Mouse (Mus musculus): ENCODE results near the gene Nt5c3b. TPM values are rescaled to one million over a fixed set of nuclear protein-coding genes. Genes with fewer than 3 reads are reported as not detected.

Nt5c3b gene
- polyA plus RNA-seq, 1 experiment from 2014 or later = 70.4 TPM

DNA sequence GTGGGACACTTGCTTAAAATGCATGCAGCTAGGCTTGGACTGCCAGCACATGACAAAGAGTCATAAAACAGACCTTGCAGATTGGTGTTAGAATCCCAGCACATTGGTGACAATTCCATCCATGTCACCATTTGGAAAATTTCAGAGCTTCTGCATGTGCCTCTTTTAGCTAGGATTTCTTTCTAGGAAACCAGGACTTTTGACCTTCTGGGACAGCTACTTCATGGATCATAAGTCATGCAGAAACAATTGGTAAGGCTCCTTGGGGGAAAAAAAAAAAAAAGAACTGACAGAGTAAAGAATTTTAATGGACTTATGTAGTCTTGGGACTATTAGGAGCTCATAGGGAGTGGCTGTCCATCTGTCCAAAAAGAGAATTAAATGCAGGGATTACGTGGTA, 3.7 kb downstream of the Nt5c3b start:
- H3K9ac ChIP-seq (ENCODE audit: low read depth, low read length) = no peak overlapping the region
- WGBS = 90% methylated on average over 1 of the region's 1 CpGs
- DNase-seq (ENCODE audit: low spot score) (no peak), ATAC-seq (replicated peaks; ENCODE audit: low FRiP score) (no peak)
- no peaks in the 10 kb centered on the region for H3K27me3 ChIP-seq (replicated peaks; ENCODE audit: control insufficient read depth, insufficient read depth, low read length)
- H3K4me2 ChIP-seq = no peak overlapping the region
- H3K4me1 ChIP-seq (replicated peaks; ENCODE audit: control insufficient read depth, insufficient read depth, low read length) = peaks cover 11% of the 10 kb centered on the region
- no peaks in the 10 kb centered on the region for H3K9me3 ChIP-seq (ENCODE audit: control insufficient read depth, low read length)
- H3K4me3 ChIP-seq (ENCODE audit: low read depth, low read length) = no peak overlapping the region
- peaks cover 13% of the 10 kb centered on the region for H3K36me3 ChIP-seq (ENCODE audit: control insufficient read depth, insufficient read depth, low read length)
- no peak overlapping the region for H3K27ac ChIP-seq (ENCODE audit: low read depth, low read length)

GRCm38 (mm10) chr11:100435678-100436246, 5.8 kb downstream of the Nt5c3b start:
- no peak overlapping the region for H3K9ac ChIP-seq (ENCODE audit: low read depth, low read length)
- H3K9me3 ChIP-seq (ENCODE audit: control insufficient read depth, low read length) = no peaks in the 10 kb centered on the region
- H3K4me3 ChIP-seq (ENCODE audit: low read depth, low read length) = no peak overlapping the region
- no peak for ATAC-seq (replicated peaks; ENCODE audit: low FRiP score)
- DNase-seq (ENCODE audit: low spot score) = no peak
- H3K4me2 ChIP-seq = no peak overlapping the region
- WGBS = 84% methylated on average over 9 of the region's 9 CpGs
- H3K27me3 ChIP-seq (replicated peaks; ENCODE audit: control insufficient read depth, insufficient read depth, low read length) = no peaks in the 10 kb centered on the region
- H3K4me1 ChIP-seq (replicated peaks; ENCODE audit: control insufficient read depth, insufficient read depth, low read length) = peaks cover 8% of the 10 kb centered on the region
- peaks cover 16% of the 10 kb centered on the region for H3K36me3 ChIP-seq (ENCODE audit: control insufficient read depth, insufficient read depth, low read length)
- no peak overlapping the region for H3K27ac ChIP-seq (ENCODE audit: low read depth, low read length)

- no peak for ATAC-seq (replicated peaks; ENCODE audit: low FRiP score)
- no peaks in the 10 kb centered on the region for H3K27me3 ChIP-seq (replicated peaks; ENCODE audit: control insufficient read depth, insufficient read depth, low read length)
- H3K4me1 ChIP-seq (replicated peaks; ENCODE audit: control insufficient read depth, insufficient read depth, low read length) = no peaks in the 10 kb centered on the region
- DNase-seq (ENCODE audit: low spot score) = no peak
- no peaks in the 10 kb centered on the region for H3K9me3 ChIP-seq (ENCODE audit: control insufficient read depth, low read length)
- no peak overlapping the region for H3K4me3 ChIP-seq (ENCODE audit: low read depth, low read length)
- H3K4me2 ChIP-seq = no peak overlapping the region
- no peak overlapping the region for H3K27ac ChIP-seq (ENCODE audit: low read depth, low read length)
- peaks cover 8% of the 10 kb centered on the region; the same call in 1 of the 2 replicates for H3K36me3 ChIP-seq (ENCODE audit: control insufficient read depth, insufficient read depth, low read length)
- H3K9ac ChIP-seq (ENCODE audit: low read depth, low read length) = no peak overlapping the region
- 68% methylated on average over 5 of the region's 5 CpGs for WGBS
Observed at GRCm38 (mm10) chr11:100432002-100432401, 9.6 kb downstream of the Nt5c3b start.

- peaks cover 3% of the 10 kb centered on the region; the same call in 1 of the 2 replicates for H3K36me3 ChIP-seq (ENCODE audit: control insufficient read depth, insufficient read depth, low read length)
- H3K4me3 ChIP-seq (ENCODE audit: low read depth, low read length) = no peak overlapping the region
- no peak for DNase-seq (ENCODE audit: low spot score)
- H3K9me3 ChIP-seq (ENCODE audit: control insufficient read depth, low read length) = no peaks in the 10 kb centered on the region
- no peak overlapping the region; the same call in 1 of the 2 replicates for H3K27ac ChIP-seq (ENCODE audit: low read depth, low read length)
- ATAC-seq (replicated peaks; ENCODE audit: low FRiP score) = no peak
- no peak overlapping the region for H3K9ac ChIP-seq (ENCODE audit: low read depth, low read length)
- no peak overlapping the region for H3K4me2 ChIP-seq
- peaks cover 5% of the 10 kb centered on the region for H3K4me1 ChIP-seq (replicated peaks; ENCODE audit: control insufficient read depth, insufficient read depth, low read length)
- no peaks in the 10 kb centered on the region for H3K27me3 ChIP-seq (replicated peaks; ENCODE audit: control insufficient read depth, insufficient read depth, low read length)
- 91% methylated on average over 7 of the region's 7 CpGs for WGBS
Observed at GRCm38 (mm10) chr11:100430052-100430451, 11.6 kb downstream of the Nt5c3b start.

GRCm38 (mm10) chr11:100428612-100429199, 12.9 kb downstream of the Nt5c3b start:
- no peak for DNase-seq (ENCODE audit: low spot score)
- no peak overlapping the region for H3K9ac ChIP-seq (ENCODE audit: low read depth, low read length)
- no peak overlapping the region for H3K27ac ChIP-seq (ENCODE audit: low read depth, low read length)
- H3K36me3 ChIP-seq (ENCODE audit: control insufficient read depth, insufficient read depth, low read length) = peaks cover 3% of the 10 kb centered on the region; the same call in 1 of the 2 replicates
- no peaks in the 10 kb centered on the region for H3K27me3 ChIP-seq (replicated peaks; ENCODE audit: control insufficient read depth, insufficient read depth, low read length)
- H3K4me3 ChIP-seq (ENCODE audit: low read depth, low read length) = no peak overlapping the region
- H3K4me2 ChIP-seq = no peak overlapping the region
- WGBS = 71% methylated on average over 9 of the region's 9 CpGs
- ATAC-seq (replicated peaks; ENCODE audit: low FRiP score) = no peak
- no peaks in the 10 kb centered on the region for H3K9me3 ChIP-seq (ENCODE audit: control insufficient read depth, low read length)
- peaks cover 5% of the 10 kb centered on the region for H3K4me1 ChIP-seq (replicated peaks; ENCODE audit: control insufficient read depth, insufficient read depth, low read length)

DNA sequence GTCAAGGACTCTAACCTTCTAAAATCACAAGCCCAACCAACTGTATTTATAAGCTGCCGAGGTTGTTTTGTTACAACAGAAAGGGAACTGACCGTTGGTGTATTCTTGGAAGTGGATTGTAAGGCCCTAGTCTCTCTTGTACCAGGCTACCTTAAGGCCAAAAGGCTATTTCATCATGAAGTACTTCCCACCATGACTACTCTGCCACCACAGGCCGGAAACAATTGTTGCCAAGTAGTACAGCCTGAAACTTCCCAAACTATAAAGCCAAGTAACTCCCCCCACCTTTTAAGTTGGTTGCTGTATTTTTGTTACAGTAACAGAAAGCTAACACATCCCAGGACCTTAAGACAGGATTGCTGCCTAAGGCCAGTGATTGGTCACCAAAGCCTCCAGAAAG, 14.8 kb downstream of the Nt5c3b start:
- ATAC-seq (replicated peaks; ENCODE audit: low FRiP score) = no peak
- 71% methylated on average over 3 of the region's 3 CpGs for WGBS

DNA sequence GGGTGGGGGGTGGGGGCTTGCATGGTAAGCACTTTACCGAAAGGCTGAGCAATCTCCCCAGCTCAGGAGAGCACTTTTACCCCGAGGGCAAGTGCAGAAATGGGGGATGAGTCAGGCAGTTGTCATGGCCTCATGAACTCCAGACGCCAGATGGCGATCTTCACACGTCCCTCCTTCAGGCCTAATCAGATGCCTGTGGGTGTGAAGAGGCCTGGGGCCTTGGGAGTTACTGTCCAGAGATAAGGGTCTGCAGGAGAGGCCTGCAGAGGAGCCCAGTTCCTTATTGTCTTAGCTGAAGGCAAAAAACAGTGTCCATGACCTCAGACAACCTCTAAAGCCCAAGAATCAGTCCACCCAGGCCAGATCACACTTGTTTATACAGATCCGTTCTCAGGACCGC, 15.8 kb downstream of the Nt5c3b start:
- peak; percentile 47 for DNase-seq (ENCODE audit: low spot score)
- Histone ChIP-seq H3K4me1 (replicated peaks; ENCODE audit: control insufficient read depth, insufficient read depth, low read length) (peaks cover 5% of the 10 kb centered on the region), H3K4me2 (no peak overlapping the region), H3K27me3 (replicated peaks; ENCODE audit: control insufficient read depth, insufficient read depth, low read length) (no peaks in the 10 kb centered on the region; the same call in 1 of the 2 replicates), H3K9me3 (ENCODE audit: control insufficient read depth, low read length) (no peaks in the 10 kb centered on the region), H3K27ac (ENCODE audit: low read depth, low read length) (no peak overlapping the region), H3K36me3 (ENCODE audit: control insufficient read depth, insufficient read depth, low read length) (peaks cover 5% of the 10 kb centered on the region; the same call in 1 of the 2 replicates), H3K4me3 (ENCODE audit: low read depth, low read length) (no peak overlapping the region), H3K9ac (ENCODE audit: low read depth, low read length) (no peak overlapping the region)
- WGBS = 18% methylated on average over 7 of the region's 7 CpGs
- peak; percentile 76 for ATAC-seq (replicated peaks; ENCODE audit: low FRiP score)

More for the DNA sequence above, 14.8 kb downstream of the Nt5c3b start:
- DNase-seq (ENCODE audit: low spot score) = no peak
- Histone ChIP-seq H3K9me3 (ENCODE audit: control insufficient read depth, low read length) (no peaks in the 10 kb centered on the region), H3K4me3 (ENCODE audit: low read depth, low read length) (no peak overlapping the region), H3K27ac (ENCODE audit: low read depth, low read length) (no peak overlapping the region), H3K36me3 (ENCODE audit: control insufficient read depth, insufficient read depth, low read length) (peaks cover 4% of the 10 kb centered on the region; the same call in 1 of the 2 replicates), H3K27me3 (replicated peaks; ENCODE audit: control insufficient read depth, insufficient read depth, low read length) (no peaks in the 10 kb centered on the region; the same call in 1 of the 2 replicates), H3K9ac (ENCODE audit: low read depth, low read length) (no peak overlapping the region), H3K4me2 (no peak overlapping the region), H3K4me1 (replicated peaks; ENCODE audit: control insufficient read depth, insufficient read depth, low read length) (peaks cover 5% of the 10 kb centered on the region)

DNA sequence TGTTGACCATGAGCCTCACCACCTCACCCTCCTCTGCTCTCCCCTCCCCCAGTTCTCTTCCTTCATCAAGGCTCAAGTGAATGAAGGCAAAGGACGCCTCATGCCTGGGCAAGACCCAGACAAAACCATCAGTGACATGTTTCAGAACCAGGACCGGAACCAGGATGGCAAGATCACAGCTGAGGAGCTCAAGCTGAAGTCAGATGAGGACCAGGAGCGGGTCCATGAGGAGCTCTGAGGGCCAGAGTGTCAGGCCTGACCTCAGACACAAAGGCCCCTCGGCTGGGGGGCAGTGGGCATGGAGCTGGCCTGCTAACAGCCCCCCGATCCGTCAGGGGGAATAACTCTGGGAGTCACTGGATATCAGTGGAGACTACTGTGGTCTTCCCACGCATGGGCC, 17.8 kb downstream of the Nt5c3b start:
- Histone ChIP-seq H3K36me3 (ENCODE audit: control insufficient read depth, insufficient read depth, low read length) (peaks cover 4% of the 10 kb centered on the region; the same call in 1 of the 2 replicates), H3K27ac (ENCODE audit: low read depth, low read length) (no peak overlapping the region), H3K9ac (ENCODE audit: low read depth, low read length) (no peak overlapping the region), H3K4me3 (ENCODE audit: low read depth, low read length) (no peak overlapping the region), H3K4me1 (replicated peaks; ENCODE audit: control insufficient read depth, insufficient read depth, low read length) (peaks cover 5% of the 10 kb centered on the region), H3K9me3 (ENCODE audit: control insufficient read depth, low read length) (no peaks in the 10 kb centered on the region), H3K27me3 (replicated peaks; ENCODE audit: control insufficient read depth, insufficient read depth, low read length) (no peaks in the 10 kb centered on the region; the same call in 1 of the 2 replicates), H3K4me2 (no peak overlapping the region)
- WGBS = 86% methylated on average over 7 of the region's 7 CpGs
- ATAC-seq (replicated peaks; ENCODE audit: low FRiP score) (no peak), DNase-seq (ENCODE audit: low spot score) (no peak)

- 91% methylated on average over 8 of the region's 8 CpGs for whole genome bisulfite sequencing
- ATAC-seq (replicated peaks; ENCODE audit: low FRiP score) = no peak
- Histone ChIP-seq H3K4me1 (replicated peaks; ENCODE audit: control insufficient read depth, insufficient read depth, low read length) (peaks cover 7% of the 10 kb centered on the region), H3K27ac (ENCODE audit: low read depth, low read length) (no peak overlapping the region), H3K4me3 (ENCODE audit: low read depth, low read length) (no peak overlapping the region), H3K9ac (ENCODE audit: low read depth, low read length) (no peak overlapping the region), H3K9me3 (ENCODE audit: control insufficient read depth, low read length) (no peaks in the 10 kb centered on the region), H3K36me3 (ENCODE audit: control insufficient read depth, insufficient read depth, low read length) (peaks cover 4% of the 10 kb centered on the region; the same call in 1 of the 2 replicates), H3K4me2 (no peak overlapping the region), H3K27me3 (replicated peaks; ENCODE audit: control insufficient read depth, insufficient read depth, low read length) (peaks cover 7% of the 10 kb centered on the region; the same call in 1 of the 2 replicates)
- no peak for DNase-seq (ENCODE audit: low spot score)
Observed at GRCm38 (mm10) chr11:100421537-100421936, 20.1 kb downstream of the Nt5c3b start.
